Mouse (Mus musculus): ENCODE results near the gene Fgfr2. TPM values are rescaled to one million over a fixed set of nuclear protein-coding genes. Genes with fewer than 3 reads are reported as not detected.

Gene Fgfr2
- polyA plus RNA-seq, 1 experiment, result 14.8 TPM

- Histone ChIP-seq H3K4me3 (ENCODE audit: insufficient read depth, low read depth, low read length) (no peak overlapping the region), H3K4me1 (ENCODE audit: control insufficient read depth, insufficient read depth, low read length) (peaks cover 14% of the 10 kb centered on the region), H3K27ac (ENCODE audit: insufficient read depth, low read depth, low read length) (no peak overlapping the region), H3K36me3 (ENCODE audit: control insufficient read depth, insufficient read depth, low read length) (no peaks in the 10 kb centered on the region), H3K27me3 (replicated peaks; ENCODE audit: control insufficient read depth, insufficient read depth, low read length) (no peaks in the 10 kb centered on the region)
- TF ChIP-seq CTCF (conservative IDR thresholded peaks at IDR 0.05; ENCODE audit: insufficient read depth, insufficient read length, low read depth, low read length), result no peak
- no peak for TF ChIP-seq POLR2A (IDR thresholded peaks at IDR 0.05; ENCODE audit: low read depth, low read length)
- DNase-seq, result no peak
- whole genome bisulfite sequencing, result 75% methylated on average over 8 of the region's 8 CpGs
Measured at GRCm38 (mm10) chr7:132304424-132305085, 818.6 kb downstream of the Fgfr2 start.

- TF ChIP-seq POLR2A (IDR thresholded peaks at IDR 0.05; ENCODE audit: low read depth, low read length) (no peak), CTCF (conservative IDR thresholded peaks at IDR 0.05; ENCODE audit: insufficient read depth, insufficient read length, low read depth, low read length) (no peak)
- H3K4me1 ChIP-seq (ENCODE audit: control insufficient read depth, insufficient read depth, low read length), result peaks cover 17% of the 10 kb centered on the region
- WGBS, result 72% methylated on average over 7 of the region's 7 CpGs
Measured at GRCm38 (mm10) chr7:132303988-132304387, 819.2 kb downstream of the Fgfr2 start.

GRCm38 (mm10) chr7:132302508-132303241 is 820.5 kb downstream of the Fgfr2 start:
- peak; percentile 48 for DNase-seq
- 58% methylated on average over 8 of the region's 8 CpGs for WGBS
- Histone ChIP-seq H3K4me1 (ENCODE audit: control insufficient read depth, insufficient read depth, low read length) (peaks cover 11% of the 10 kb centered on the region), H3K27ac (ENCODE audit: insufficient read depth, low read depth, low read length) (no peak overlapping the region; the same call in 1 of the 2 replicates), H3K36me3 (ENCODE audit: control insufficient read depth, insufficient read depth, low read length) (no peaks in the 10 kb centered on the region), H3K27me3 (replicated peaks; ENCODE audit: control insufficient read depth, insufficient read depth, low read length) (no peaks in the 10 kb centered on the region), H3K4me3 (ENCODE audit: insufficient read depth, low read depth, low read length) (no peak overlapping the region)
- TF ChIP-seq POLR2A (IDR thresholded peaks at IDR 0.05; ENCODE audit: low read depth, low read length) (no peak), CTCF (conservative IDR thresholded peaks at IDR 0.05; ENCODE audit: insufficient read depth, insufficient read length, low read depth, low read length) (no peak)

More at GRCm38 (mm10) chr7:132303988-132304387, 819.2 kb downstream of the Fgfr2 start:
- Histone ChIP-seq H3K27me3 (replicated peaks; ENCODE audit: control insufficient read depth, insufficient read depth, low read length) (no peaks in the 10 kb centered on the region), H3K4me3 (ENCODE audit: insufficient read depth, low read depth, low read length) (no peak overlapping the region), H3K27ac (ENCODE audit: insufficient read depth, low read depth, low read length) (no peak overlapping the region), H3K36me3 (ENCODE audit: control insufficient read depth, insufficient read depth, low read length) (no peaks in the 10 kb centered on the region)
- DNase-seq, result no peak

DNA sequence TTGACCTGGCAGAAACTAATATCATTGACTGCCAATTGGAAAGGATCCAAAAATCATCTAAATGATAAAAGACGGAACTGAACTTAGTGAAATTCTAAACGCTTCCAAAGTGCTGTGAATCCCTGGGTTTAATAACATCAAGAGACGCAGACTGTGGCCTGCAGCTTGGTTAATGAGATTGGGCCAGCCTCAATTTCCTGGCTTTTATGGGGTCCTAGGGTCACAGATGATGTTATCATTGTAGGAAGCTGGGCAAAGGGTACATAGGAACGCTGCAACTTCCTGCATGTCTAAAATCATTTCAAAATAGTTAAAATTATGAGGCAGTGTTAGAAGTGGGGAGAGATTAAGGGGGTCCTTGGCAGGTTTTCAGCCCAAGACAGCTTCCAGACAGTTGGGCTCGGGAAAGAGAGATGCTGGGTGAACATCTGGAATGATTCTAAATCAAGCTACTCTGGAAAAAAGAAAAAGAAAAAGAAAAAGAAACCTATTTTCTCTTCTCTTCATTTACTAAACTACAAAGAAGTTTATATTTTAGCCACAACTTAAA is 823.4 kb downstream of the Fgfr2 start:
- no peak overlapping the region; the same call in 1 of the 2 replicates for H3K27ac ChIP-seq (ENCODE audit: insufficient read depth, low read depth, low read length)
- H3K4me3 ChIP-seq (ENCODE audit: insufficient read depth, low read depth, low read length), result no peak overlapping the region
- DNase-seq, result peak; percentile 67
- H3K4me1 ChIP-seq (ENCODE audit: control insufficient read depth, insufficient read depth, low read length), result peaks cover 6% of the 10 kb centered on the region; the same call in 1 of the 2 replicates
- no peak for TF ChIP-seq POLR2A (IDR thresholded peaks at IDR 0.05; ENCODE audit: low read depth, low read length)
- no peaks in the 10 kb centered on the region for H3K36me3 ChIP-seq (ENCODE audit: control insufficient read depth, insufficient read depth, low read length)
- no peaks in the 10 kb centered on the region for H3K27me3 ChIP-seq (replicated peaks; ENCODE audit: control insufficient read depth, insufficient read depth, low read length)
- 65% methylated on average over 5 of the region's 5 CpGs for WGBS

DNA sequence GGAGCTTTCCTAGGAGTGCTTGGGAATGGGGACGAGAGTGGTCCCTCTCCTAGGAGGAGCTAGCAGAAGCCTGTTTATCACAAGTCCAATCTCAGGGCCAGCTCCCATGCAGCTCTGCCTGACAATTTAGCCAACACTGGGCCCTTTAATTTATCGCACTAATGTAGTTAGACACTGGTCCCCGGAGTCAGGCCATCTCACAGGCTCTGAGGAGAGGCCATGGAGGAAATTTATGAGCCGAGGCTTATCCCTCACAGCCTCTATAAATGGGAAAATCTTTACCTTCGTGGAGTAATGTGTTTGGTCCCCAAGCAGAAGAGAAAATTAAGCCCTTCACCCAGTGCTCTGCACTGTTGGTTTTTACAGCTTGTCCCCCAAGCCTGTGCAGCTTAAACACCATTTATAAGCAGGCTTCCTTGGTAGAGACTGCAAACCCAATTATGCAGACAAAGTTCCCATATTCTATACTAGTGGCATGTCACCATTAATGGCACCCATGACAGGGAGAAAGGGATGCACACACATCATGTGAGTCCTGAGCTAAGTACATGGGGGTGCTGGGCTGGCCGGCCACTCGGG is 824.6 kb downstream of the Fgfr2 start:
- 62% methylated on average over 7 of the region's 7 CpGs for WGBS
- H3K27me3 ChIP-seq (replicated peaks; ENCODE audit: control insufficient read depth, insufficient read depth, low read length), result no peaks in the 10 kb centered on the region
- DNase-seq, result no peak
- no peak overlapping the region for H3K27ac ChIP-seq (ENCODE audit: insufficient read depth, low read depth, low read length)
- H3K4me1 ChIP-seq (ENCODE audit: control insufficient read depth, insufficient read depth, low read length), result peaks cover 6% of the 10 kb centered on the region; the same call in 1 of the 2 replicates
- no peak overlapping the region for H3K4me3 ChIP-seq (ENCODE audit: insufficient read depth, low read depth, low read length)
- no peak for TF ChIP-seq CTCF (conservative IDR thresholded peaks at IDR 0.05; ENCODE audit: insufficient read depth, insufficient read length, low read depth, low read length)
- TF ChIP-seq POLR2A (IDR thresholded peaks at IDR 0.05; ENCODE audit: low read depth, low read length), result no peak
- H3K36me3 ChIP-seq (ENCODE audit: control insufficient read depth, insufficient read depth, low read length), result no peaks in the 10 kb centered on the region

- peaks cover 3% of the 10 kb centered on the region; the same call in 1 of the 2 replicates for H3K4me1 ChIP-seq (ENCODE audit: control insufficient read depth, insufficient read depth, low read length)
- no peak overlapping the region for H3K4me3 ChIP-seq (ENCODE audit: insufficient read depth, low read depth, low read length)
- TF ChIP-seq CTCF (conservative IDR thresholded peaks at IDR 0.05; ENCODE audit: insufficient read depth, insufficient read length, low read depth, low read length), result no peak
- no peak for TF ChIP-seq POLR2A (IDR thresholded peaks at IDR 0.05; ENCODE audit: low read depth, low read length)
- H3K36me3 ChIP-seq (ENCODE audit: control insufficient read depth, insufficient read depth, low read length), result no peaks in the 10 kb centered on the region
- peak overlapping the region; percentile 3; the same call in 1 of the 2 replicates for H3K27ac ChIP-seq (ENCODE audit: insufficient read depth, low read depth, low read length)
- no peaks in the 10 kb centered on the region for H3K27me3 ChIP-seq (replicated peaks; ENCODE audit: control insufficient read depth, insufficient read depth, low read length)
- 45% methylated on average over 4 of the region's 4 CpGs for WGBS
- peak; percentile 84 for DNase-seq
Measured at GRCm38 (mm10) chr7:132296661-132297443, 826.3 kb downstream of the Fgfr2 start.

Data from kidney, adult 2 months (tissue).